Mouse (Mus musculus): ENCODE data around the gene Dmbx1. TPM values are rescaled to one million over a fixed set of nuclear protein-coding genes. Genes with fewer than 3 reads are reported as not detected.

Gene Dmbx1
- total RNA-seq, 2 experiments from 2014 or later, result not detected

- no peak for ATAC-seq (replicated peaks; ENCODE audit: low FRiP score, poor library complexity, severe bottlenecking)
These were observed 4.1 kb upstream of the Dmbx1 start for GRCm38 (mm10) chr4:115943669-115944314.

GRCm38 (mm10) chr4:115941242-115941820 lies 1.6 kb upstream of the Dmbx1 start:
- ATAC-seq (replicated peaks; ENCODE audit: low FRiP score, poor library complexity, severe bottlenecking), result no peak

GRCm38 (mm10) chr4:115940681-115941080 lies 955 bp upstream of the Dmbx1 start:
- ATAC-seq (replicated peaks; ENCODE audit: low FRiP score, poor library complexity, severe bottlenecking), result no peak

DNA sequence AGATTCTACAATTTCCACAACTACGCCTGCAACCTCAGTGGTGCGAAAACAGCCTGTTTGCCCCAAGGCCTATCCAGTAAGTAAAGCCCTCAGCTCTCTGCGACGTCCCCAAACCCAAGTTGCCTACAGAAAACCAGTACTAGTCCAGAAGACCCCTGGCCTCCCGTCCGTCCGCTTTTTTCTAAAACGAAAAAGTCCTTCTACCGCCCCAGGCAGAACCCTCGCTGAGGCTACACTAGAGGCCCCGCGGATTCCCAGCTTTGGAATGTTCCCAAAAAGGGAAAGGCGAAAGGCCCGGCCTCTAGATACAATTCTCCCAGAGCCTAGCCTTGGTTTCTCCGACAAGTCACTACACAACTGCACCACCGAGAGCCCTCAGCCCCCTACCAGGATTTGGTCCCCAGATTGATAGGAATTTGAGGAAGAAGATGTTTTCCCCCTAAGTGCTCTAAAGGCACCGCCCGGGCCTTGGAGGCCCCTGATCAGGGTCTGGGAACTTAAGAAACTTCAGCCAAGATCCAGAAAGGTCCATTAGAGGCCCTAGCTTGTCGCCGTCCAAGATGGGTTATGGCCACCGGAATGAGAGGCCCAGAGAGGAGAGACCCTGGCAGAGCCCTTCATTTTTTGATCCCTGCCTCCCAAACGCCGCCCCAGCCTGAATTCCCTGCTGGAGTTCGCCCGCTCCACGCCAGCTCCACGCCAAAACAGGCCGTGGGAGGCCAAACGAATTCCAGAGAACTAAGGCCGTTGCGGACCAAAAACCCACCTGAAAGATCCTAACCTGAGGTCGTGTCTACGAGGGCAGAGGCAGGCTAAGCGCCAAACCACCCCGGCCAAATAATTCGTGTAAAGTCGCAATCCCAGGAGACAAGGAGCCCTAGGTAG lies 1.2 kb downstream of the Dmbx1 start:
- ATAC-seq (replicated peaks; ENCODE audit: low FRiP score, poor library complexity, severe bottlenecking), result no peak

GRCm38 (mm10) chr4:115937061-115937976 lies 2.4 kb downstream of the Dmbx1 start:
- ATAC-seq (replicated peaks; ENCODE audit: low FRiP score, poor library complexity, severe bottlenecking), result no peak

GRCm38 (mm10) chr4:115936646-115937045 lies 3.1 kb downstream of the Dmbx1 start:
- ATAC-seq (replicated peaks; ENCODE audit: low FRiP score, poor library complexity, severe bottlenecking), result no peak

DNA sequence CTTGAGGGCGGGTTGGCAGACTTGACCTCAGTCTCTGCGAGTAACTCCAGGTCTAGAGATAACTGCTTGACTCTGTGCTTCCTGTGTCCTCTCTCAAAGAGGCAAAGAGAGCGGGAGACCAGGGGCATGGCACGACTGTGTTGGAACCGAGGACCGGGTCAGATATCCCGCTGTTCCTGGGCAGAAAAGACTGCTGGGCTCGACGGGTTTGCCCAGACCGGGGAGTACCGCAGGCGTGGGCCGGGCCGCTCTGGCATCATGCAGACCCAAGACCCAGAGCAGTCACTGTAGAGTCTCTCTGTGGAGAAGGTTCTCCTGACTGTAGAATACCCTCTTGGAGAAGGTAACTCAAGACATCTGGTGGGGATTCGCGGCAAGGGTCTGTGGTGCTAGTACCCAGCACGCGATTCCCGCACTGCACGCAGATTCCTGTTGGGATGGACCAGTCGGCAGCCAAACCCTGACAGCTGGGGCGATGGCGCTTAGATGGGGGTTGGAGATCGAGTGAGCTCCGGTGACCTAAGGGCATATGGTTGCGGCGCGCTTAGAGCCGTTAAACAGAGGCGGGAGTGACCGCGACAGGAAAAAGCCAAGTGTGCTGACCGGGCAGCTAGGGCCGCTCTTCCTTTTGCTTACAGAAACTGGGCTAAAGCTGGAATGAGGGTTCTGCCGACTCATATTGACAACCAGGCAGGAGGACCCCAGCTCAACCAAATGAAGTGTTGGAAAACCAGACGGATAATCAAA lies 3.7 kb downstream of the Dmbx1 start:
- no peak for ATAC-seq (replicated peaks; ENCODE audit: low FRiP score, poor library complexity, severe bottlenecking)

DNA sequence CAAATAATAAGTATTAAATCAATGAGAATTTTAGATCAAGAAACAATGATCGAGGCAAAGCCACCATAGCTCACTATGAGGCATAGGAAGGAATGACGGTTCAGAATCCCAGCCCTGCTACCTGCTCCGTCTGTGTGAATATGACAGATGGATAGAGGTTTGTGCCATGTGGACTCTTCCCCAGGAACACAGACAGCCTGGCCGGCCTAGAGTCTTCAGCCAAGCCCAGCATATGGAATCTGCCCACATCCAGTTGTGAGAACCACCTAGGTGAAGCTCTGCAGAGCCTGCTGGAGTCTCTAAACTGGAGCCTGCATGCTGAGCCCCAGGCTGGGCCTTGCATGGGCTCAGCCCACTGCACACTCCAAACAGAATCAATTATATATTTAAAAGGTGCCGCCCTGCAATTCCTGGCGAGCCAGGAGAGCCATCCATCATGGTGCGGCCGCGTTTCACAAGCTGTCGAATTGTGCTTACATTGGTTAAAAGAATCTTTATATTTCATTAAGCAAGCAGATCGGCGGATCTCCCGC lies 8.1 kb downstream of the Dmbx1 start:
- ATAC-seq (replicated peaks; ENCODE audit: low FRiP score, poor library complexity, severe bottlenecking), result no peak

- ATAC-seq (replicated peaks; ENCODE audit: low FRiP score, poor library complexity, severe bottlenecking), result no peak
These were observed 12.1 kb downstream of the Dmbx1 start for GRCm38 (mm10) chr4:115927637-115928036.

GRCm38 (mm10) chr4:115923262-115923880 lies 16.4 kb downstream of the Dmbx1 start:
- no peak for ATAC-seq (replicated peaks; ENCODE audit: low FRiP score, poor library complexity, severe bottlenecking)

DNA sequence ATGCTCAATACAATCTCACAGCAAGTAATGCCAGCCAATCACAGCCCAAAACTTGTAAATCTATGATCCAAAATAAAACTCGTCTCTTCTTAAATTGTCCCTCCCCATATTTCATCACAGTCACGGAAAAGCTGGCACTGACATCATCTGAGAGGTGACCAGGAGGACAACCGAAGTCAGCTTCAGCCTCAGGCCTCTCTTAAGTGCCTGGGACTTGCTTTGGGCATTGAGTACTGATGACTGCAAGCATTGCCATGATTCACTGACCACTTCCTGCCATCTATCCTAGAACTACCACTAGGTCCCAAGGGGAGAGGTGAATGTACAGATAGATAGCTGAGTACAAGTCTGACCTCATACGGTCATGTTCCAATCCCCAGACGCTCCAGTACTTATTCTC lies 17.0 kb downstream of the Dmbx1 start:
- no peak for ATAC-seq (replicated peaks; ENCODE audit: low FRiP score, poor library complexity, severe bottlenecking)

DNA sequence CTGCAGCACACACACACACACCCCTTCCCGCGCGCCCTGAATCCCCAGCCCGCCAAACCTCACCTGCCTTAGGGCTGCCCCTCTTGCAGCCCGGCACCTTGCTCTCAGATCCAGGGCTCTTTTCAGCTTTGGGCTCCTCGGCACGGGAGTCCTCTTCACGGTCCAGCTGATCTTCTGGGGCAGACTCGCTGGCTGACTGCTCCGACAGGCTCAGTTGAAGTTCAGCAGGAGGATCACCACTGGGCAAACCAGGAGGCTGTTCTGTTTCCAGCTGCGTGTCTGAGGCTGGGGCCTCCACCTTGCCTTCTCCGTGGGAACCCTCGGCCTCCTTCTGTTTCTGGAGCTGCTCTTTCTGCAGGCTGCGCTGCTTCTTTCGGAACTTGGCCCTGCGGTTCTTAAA lies 19.8 kb downstream of the Dmbx1 start:
- no peak for ATAC-seq (replicated peaks; ENCODE audit: low FRiP score, poor library complexity, severe bottlenecking)

- ATAC-seq (replicated peaks; ENCODE audit: low FRiP score, poor library complexity, severe bottlenecking), result no peak
These were observed 28.1 kb downstream of the Dmbx1 start for GRCm38 (mm10) chr4:115911586-115911985.

- no peak for ATAC-seq (replicated peaks; ENCODE audit: low FRiP score, poor library complexity, severe bottlenecking)
These were observed 31.1 kb downstream of the Dmbx1 start for GRCm38 (mm10) chr4:115908641-115909040.

- ATAC-seq (replicated peaks; ENCODE audit: low FRiP score, poor library complexity, severe bottlenecking), result no peak
These were observed 31.7 kb downstream of the Dmbx1 start for GRCm38 (mm10) chr4:115907994-115908393.

- ATAC-seq (replicated peaks; ENCODE audit: low FRiP score, poor library complexity, severe bottlenecking), result no peak
These were observed 32.9 kb downstream of the Dmbx1 start for GRCm38 (mm10) chr4:115906791-115907190.

GRCm38 (mm10) chr4:115905701-115906100 lies 34.0 kb downstream of the Dmbx1 start:
- ATAC-seq (replicated peaks; ENCODE audit: low FRiP score, poor library complexity, severe bottlenecking), result no peak

DNA sequence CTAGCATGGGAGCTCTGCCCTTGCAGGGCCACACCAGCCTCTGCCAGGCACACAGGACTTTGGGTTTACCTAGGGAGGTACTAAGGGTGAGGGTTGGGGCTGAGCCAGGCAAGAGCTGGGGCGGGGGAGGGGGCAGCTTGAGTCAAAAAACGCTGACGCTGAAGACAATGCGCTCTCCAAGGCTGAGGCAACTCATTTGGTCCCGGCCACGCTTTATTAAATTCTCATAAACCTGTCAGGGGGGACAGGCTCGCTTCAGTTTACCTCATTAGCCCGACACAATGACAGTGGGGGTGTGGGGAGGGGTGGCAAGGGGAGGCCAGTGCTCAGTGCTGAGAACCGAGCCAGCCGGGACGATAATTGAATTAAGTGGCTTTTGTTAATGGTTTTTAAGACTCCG lies 35.4 kb downstream of the Dmbx1 start:
- ATAC-seq (replicated peaks; ENCODE audit: low FRiP score, poor library complexity, severe bottlenecking), result no peak

DNA sequence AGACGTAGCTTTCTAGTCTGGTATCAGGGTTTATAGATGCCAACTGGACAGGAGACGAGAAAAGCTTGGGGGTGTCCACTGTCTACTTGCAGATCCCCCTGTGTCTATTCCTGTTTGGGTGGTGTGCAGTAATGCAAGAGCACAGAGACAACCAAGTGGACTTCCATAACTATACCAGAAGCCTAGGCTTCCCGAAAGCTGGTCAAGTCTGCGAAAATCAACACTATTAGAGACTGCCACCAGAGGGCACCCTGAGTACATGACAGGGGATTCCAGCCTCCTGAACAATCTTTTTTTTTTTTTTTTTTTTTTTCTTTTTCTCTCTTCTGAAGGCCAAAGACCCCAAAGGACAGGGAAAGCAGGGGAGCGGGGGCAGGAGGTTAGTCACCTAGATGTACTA lies 36.9 kb downstream of the Dmbx1 start:
- peak; percentile 73 for ATAC-seq (replicated peaks; ENCODE audit: low FRiP score, poor library complexity, severe bottlenecking)
